Mouse (Mus musculus) neural tube, embryonic 15.5 days (tissue): ENCODE measurements at regions not wholly inside any gene's neighbourhood (a gene's known extent, or its start where the extent isn't known, plus 50 kb on each side); places are given as distances from the start of the nearest gene placed in this dataset.

Source experiments
- ATAC-seq: fragments of 200-750 bp; cut with Nextera tagmentation; 2 replicates; pipeline ENCODE4 v1.8.0; 2017; ENCODE audit warnings: mild to moderate bottlenecking, moderate TSS enrichment, moderate library complexity; ENCODE audit not compliant: low FRiP score
- H3K27ac ChIP-seq: fragments of 300-500 bp; sonication (generic); replicated peaks from 2 replicates; pipeline ENCODE4 v1.5.1; 2015; ENCODE audit warnings: mild to moderate bottlenecking, inconsistent platforms
- H3K27me3 ChIP-seq: fragments of 300-500 bp; sonication (generic); replicated peaks from 2 replicates; pipeline ENCODE4 v1.6.1; 2015; ENCODE audit warnings: inconsistent platforms
- H3K36me3 ChIP-seq: fragments of 300-500 bp; sonication (generic); 2 replicates; pipeline ENCODE4 v1.6.1; 2015; ENCODE audit warnings: inconsistent platforms
- H3K4me1 ChIP-seq: fragments of 300-500 bp; sonication (generic); 2 replicates; pipeline ENCODE4 v1.6.1; 2015; ENCODE audit warnings: inconsistent platforms
- H3K4me2 ChIP-seq: fragments of 300-500 bp; sonication (generic); 2 replicates; pipeline ENCODE4 v1.6.1; 2015; ENCODE audit warnings: inconsistent platforms, mild to moderate bottlenecking, moderate library complexity
- H3K4me3 ChIP-seq: fragments of 300-500 bp; sonication (generic); replicated peaks from 2 replicates; pipeline ENCODE4 v1.5.1; 2015; ENCODE audit warnings: mild to moderate bottlenecking, inconsistent platforms
- H3K9ac ChIP-seq: fragments of 300-500 bp; sonication (generic); replicated peaks from 2 replicates; pipeline ENCODE4 v1.6.1; 2015; ENCODE audit warnings: mild to moderate bottlenecking, inconsistent platforms
- H3K9me3 ChIP-seq: fragments of 300-500 bp; sonication (generic); replicated peaks from 2 replicates; pipeline ENCODE4 v1.6.1; 2016; ENCODE audit warnings: inconsistent platforms
- WGBS: fragments of 180-500 bp; shearing (Covaris S2); methylation state at CpG from one replicate; pipeline ENCODE4 v1.1.7; 2015; ENCODE audit warnings: mixed read lengths; 5-methylcytosine and 5-hydroxymethylcytosine counted together

GRCm38 (mm10) chr15:62954889-62955288 is 890.1 kb downstream of the Gsdmc2 start:
- no peak overlapping the region for H3K9ac ChIP-seq
- H3K27me3 ChIP-seq = no peaks in the 10 kb centered on the region
- no peaks in the 10 kb centered on the region for H3K9me3 ChIP-seq
- no peak overlapping the region for H3K4me2 ChIP-seq
- WGBS = 94% methylated on average over 1 of the region's 1 CpGs
- no peak for ATAC-seq
- H3K27ac ChIP-seq = no peak overlapping the region
- 0 out of 2 replicates have a peak, but pooled peaks cover 5% of the 10 kb centered on the region for H3K4me1 ChIP-seq
- H3K36me3 ChIP-seq = no peaks in the 10 kb centered on the region
- H3K4me3 ChIP-seq = no peak overlapping the region

- no peaks in the 10 kb centered on the region for H3K27me3 ChIP-seq
- no peaks in the 10 kb centered on the region for H3K36me3 ChIP-seq
- H3K27ac ChIP-seq = no peak overlapping the region
- 76% methylated on average over 9 of the region's 9 CpGs for WGBS
- H3K9ac ChIP-seq = no peak overlapping the region
- no peak overlapping the region for H3K4me3 ChIP-seq
- ATAC-seq = no peak
- H3K9me3 ChIP-seq = no peaks in the 10 kb centered on the region
- H3K4me1 ChIP-seq = 0 out of 2 replicates have a peak, but pooled peaks cover 5% of the 10 kb centered on the region
- H3K4me2 ChIP-seq = no peak overlapping the region
Observed at GRCm38 (mm10) chr15:62954322-62954820, 890.6 kb downstream of the Gsdmc2 start.

- Histone ChIP-seq H3K9me3 (no peaks in the 10 kb centered on the region), H3K4me3 (no peak overlapping the region), H3K4me1 (0 out of 2 replicates have a peak, but pooled peaks cover 5% of the 10 kb centered on the region), H3K9ac (no peak overlapping the region), H3K27me3 (no peaks in the 10 kb centered on the region), H3K36me3 (no peaks in the 10 kb centered on the region), H3K27ac (0 out of 2 replicates have a peak overlapping the region, but pooled peaks have one; percentile 23), H3K4me2 (no peak overlapping the region)
- 70% methylated on average over 6 of the region's 6 CpGs for WGBS
- ATAC-seq = no peak
Observed at GRCm38 (mm10) chr15:62953215-62953941, 891.6 kb downstream of the Gsdmc2 start.

GRCm38 (mm10) chr15:62952487-62953214 is 892.3 kb downstream of the Gsdmc2 start:
- Histone ChIP-seq H3K27me3 (no peaks in the 10 kb centered on the region), H3K4me2 (no peak overlapping the region), H3K36me3 (no peaks in the 10 kb centered on the region), H3K9me3 (no peaks in the 10 kb centered on the region), H3K9ac (no peak overlapping the region), H3K4me1 (0 out of 2 replicates have a peak, but pooled peaks cover 5% of the 10 kb centered on the region), H3K4me3 (no peak overlapping the region), H3K27ac (0 out of 2 replicates have a peak overlapping the region, but pooled peaks have one; percentile 23)
- ATAC-seq = no peak
- WGBS = 74% methylated on average over 5 of the region's 5 CpGs

GRCm38 (mm10) chr15:62939416-62939815 is 905.6 kb downstream of the Gsdmc2 start:
- H3K9me3 ChIP-seq = no peaks in the 10 kb centered on the region
- H3K4me2 ChIP-seq = no peak overlapping the region
- no peak for ATAC-seq
- no peak overlapping the region for H3K27ac ChIP-seq
- no peak overlapping the region for H3K9ac ChIP-seq
- H3K4me3 ChIP-seq = no peak overlapping the region
- no peaks in the 10 kb centered on the region for H3K36me3 ChIP-seq
- no peaks in the 10 kb centered on the region for H3K4me1 ChIP-seq
- WGBS = 89% methylated on average over 2 of the region's 2 CpGs
- H3K27me3 ChIP-seq = no peaks in the 10 kb centered on the region

- no peak for ATAC-seq
- Histone ChIP-seq H3K9me3 (no peaks in the 10 kb centered on the region), H3K4me3 (no peak overlapping the region), H3K36me3 (no peaks in the 10 kb centered on the region), H3K27me3 (no peaks in the 10 kb centered on the region), H3K4me1 (no peaks in the 10 kb centered on the region), H3K9ac (no peak overlapping the region), H3K27ac (no peak overlapping the region), H3K4me2 (no peak overlapping the region)
- 91% methylated on average over 4 of the region's 4 CpGs for WGBS
Observed at GRCm38 (mm10) chr15:62937756-62938155, 907.2 kb downstream of the Gsdmc2 start.

GRCm38 (mm10) chr15:62934522-62935189 is 910.3 kb downstream of the Gsdmc2 start:
- Histone ChIP-seq H3K9me3 (no peaks in the 10 kb centered on the region), H3K4me3 (no peak overlapping the region), H3K9ac (no peak overlapping the region), H3K27me3 (no peaks in the 10 kb centered on the region), H3K4me1 (no peaks in the 10 kb centered on the region), H3K4me2 (no peak overlapping the region), H3K27ac (no peak overlapping the region), H3K36me3 (no peaks in the 10 kb centered on the region)
- no peak for ATAC-seq

- Histone ChIP-seq H3K4me3 (no peak overlapping the region), H3K9me3 (no peaks in the 10 kb centered on the region), H3K27ac (no peak overlapping the region), H3K36me3 (no peaks in the 10 kb centered on the region), H3K27me3 (no peaks in the 10 kb centered on the region), H3K4me2 (no peak overlapping the region), H3K4me1 (no peaks in the 10 kb centered on the region), H3K9ac (no peak overlapping the region)
- ATAC-seq = no peak
- 71% methylated on average over 2 of the region's 2 CpGs for WGBS
Observed at GRCm38 (mm10) chr15:62920520-62920919, 924.5 kb downstream of the Gsdmc2 start.

GRCm38 (mm10) chr15:62919264-62919663 is 925.7 kb downstream of the Gsdmc2 start:
- Histone ChIP-seq H3K4me3 (no peak overlapping the region), H3K4me2 (no peak overlapping the region), H3K27me3 (no peaks in the 10 kb centered on the region), H3K27ac (no peak overlapping the region), H3K9ac (no peak overlapping the region), H3K9me3 (no peaks in the 10 kb centered on the region), H3K36me3 (no peaks in the 10 kb centered on the region), H3K4me1 (no peaks in the 10 kb centered on the region)
- no peak for ATAC-seq

GRCm38 (mm10) chr15:62908379-62908778 is 936.6 kb downstream of the Gsdmc2 start:
- Histone ChIP-seq H3K9me3 (no peaks in the 10 kb centered on the region), H3K27ac (no peak overlapping the region), H3K4me2 (no peak overlapping the region), H3K4me3 (no peak overlapping the region), H3K9ac (no peak overlapping the region), H3K36me3 (no peaks in the 10 kb centered on the region), H3K27me3 (no peaks in the 10 kb centered on the region), H3K4me1 (peaks cover 4% of the 10 kb centered on the region; the same call in 1 of the 2 replicates)
- ATAC-seq = no peak
- WGBS = 73% methylated on average over 4 of the region's 4 CpGs

- peaks cover 13% of the 10 kb centered on the region; the same call in 1 of the 2 replicates for H3K4me1 ChIP-seq
- no peak overlapping the region for H3K27ac ChIP-seq
- H3K36me3 ChIP-seq = no peaks in the 10 kb centered on the region
- ATAC-seq = no peak
- no peak overlapping the region for H3K4me2 ChIP-seq
- H3K9ac ChIP-seq = no peak overlapping the region
- no peaks in the 10 kb centered on the region for H3K27me3 ChIP-seq
- H3K4me3 ChIP-seq = no peak overlapping the region
- WGBS = 98% methylated on average over 2 of the region's 2 CpGs
- no peaks in the 10 kb centered on the region for H3K9me3 ChIP-seq
Observed at GRCm38 (mm10) chr15:62907181-62907580, 937.8 kb downstream of the Gsdmc2 start.
